Mouse (Mus musculus): ENCODE measurements around the gene Usp48. TPM values are rescaled to one million over a fixed set of nuclear protein-coding genes. Genes with fewer than 3 reads are reported as not detected.

Usp48 gene
- total RNA-seq, 2 experiments from 2014 or later, result 135 to 136 TPM

- DNase-seq (ENCODE audit: low spot score in 2 of 2), result no peak
Measured at GRCm38 (mm10) chr4:137660364-137661077, 67.0 kb downstream of the Usp48 start.

- DNase-seq (ENCODE audit: low spot score in 2 of 2), result no peak
Measured at GRCm38 (mm10) chr4:137661078-137661450, 67.5 kb downstream of the Usp48 start.

GRCm38 (mm10) chr4:137661547-137661946, 68.0 kb downstream of the Usp48 start:
- DNase-seq (ENCODE audit: low spot score in 2 of 2), result no peak

- no peak for DNase-seq (ENCODE audit: low spot score in 2 of 2)
Measured at GRCm38 (mm10) chr4:137663491-137663890, 69.9 kb downstream of the Usp48 start.

GRCm38 (mm10) chr4:137664433-137664979, 71.0 kb downstream of the Usp48 start, which contains the start of gene Rap1gap:
Rap1gap (plus strand) TSS chr4:137664726.
- DNase-seq (ENCODE audit: low spot score in 2 of 2), result peak; percentile 73 to 83

GRCm38 (mm10) chr4:137664980-137665675, 71.6 kb downstream of the Usp48 start:
- no peak for DNase-seq (ENCODE audit: low spot score in 2 of 2)

GRCm38 (mm10) chr4:137665791-137666190, 72.2 kb downstream of the Usp48 start:
- no peak for DNase-seq (ENCODE audit: low spot score in 2 of 2)

- no peak for DNase-seq (ENCODE audit: low spot score in 2 of 2)
Measured at GRCm38 (mm10) chr4:137666283-137666957, 72.9 kb downstream of the Usp48 start.

- DNase-seq (ENCODE audit: low spot score in 2 of 2), result no peak
Measured at GRCm38 (mm10) chr4:137666958-137667345, 73.4 kb downstream of the Usp48 start.

GRCm38 (mm10) chr4:137667747-137668146, 74.2 kb downstream of the Usp48 start:
- DNase-seq (ENCODE audit: low spot score in 2 of 2), result peak in 1 of 2 experiments; percentile 29

GRCm38 (mm10) chr4:137671711-137672500, 78.4 kb downstream of the Usp48 start:
- DNase-seq (ENCODE audit: low spot score in 2 of 2), result no peak

- no peak for DNase-seq (ENCODE audit: low spot score in 2 of 2)
Measured at GRCm38 (mm10) chr4:137675566-137675965, 82.0 kb downstream of the Usp48 start.

GRCm38 (mm10) chr4:137676057-137676456, 82.5 kb downstream of the Usp48 start:
- DNase-seq (ENCODE audit: low spot score in 2 of 2), result peak; percentile 90 to 93

GRCm38 (mm10) chr4:137676700-137677484, 83.3 kb downstream of the Usp48 start:
- DNase-seq (ENCODE audit: low spot score in 2 of 2), result no peak

GRCm38 (mm10) chr4:137677906-137678305, 84.4 kb downstream of the Usp48 start:
- no peak for DNase-seq (ENCODE audit: low spot score in 2 of 2)

GRCm38 (mm10) chr4:137678568-137678967, 85.0 kb downstream of the Usp48 start:
- no peak for DNase-seq (ENCODE audit: low spot score in 2 of 2)

GRCm38 (mm10) chr4:137679979-137680550, 86.5 kb downstream of the Usp48 start:
- DNase-seq (ENCODE audit: low spot score in 2 of 2), result peak in 1 of 2 experiments; percentile 71

- no peak for DNase-seq (ENCODE audit: low spot score in 2 of 2)
Measured at GRCm38 (mm10) chr4:137680721-137681120, 87.2 kb downstream of the Usp48 start.

- peak; percentile 80 to 87 for DNase-seq (ENCODE audit: low spot score in 2 of 2)
Measured at GRCm38 (mm10) chr4:137681408-137682104, 88.0 kb downstream of the Usp48 start.
